Mouse (Mus musculus) v-Abl transformed pro-B cells (cell line): ENCODE measurements at regions not wholly inside any gene's neighbourhood (a gene's known extent, or its start where the extent isn't known, plus 50 kb on each side); places are given as distances from the start of the nearest gene placed in this dataset.

Experiments used
- in situ Hi-C, 2 experiments: fragments of 400-800 bp; cut with MboI; formaldehyde crosslinking; loops; one replicate each; pipeline ENCODE4 v1.15.1; 2025; ENCODE audit not compliant: unreplicated experiment in 2 of 2

DNA sequence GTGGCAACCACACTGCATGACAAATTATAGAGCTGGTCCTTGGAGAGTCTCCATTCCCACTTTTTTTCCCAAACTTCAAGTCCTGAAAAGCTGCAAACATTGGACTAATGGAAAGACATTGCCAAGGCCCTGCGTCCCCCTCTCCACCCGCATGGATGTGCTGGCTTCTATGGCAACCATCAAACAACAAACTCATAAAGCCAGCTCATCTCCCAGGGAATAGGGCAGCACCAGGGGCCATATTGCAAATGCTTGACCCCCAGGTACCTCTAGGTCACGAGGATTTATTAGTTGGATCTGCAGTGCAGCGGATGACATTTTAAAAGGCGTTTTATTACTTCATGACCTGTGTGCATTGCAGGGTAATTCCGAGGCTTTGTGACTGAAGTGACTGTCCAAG lies 324.5 kb downstream of the Fam49a start:
- in situ Hi-C loops = loop anchor here (25.0 kb wide), 1 partner anchor 149 kb away; no protein-coding TSS in a partner anchor

DNA sequence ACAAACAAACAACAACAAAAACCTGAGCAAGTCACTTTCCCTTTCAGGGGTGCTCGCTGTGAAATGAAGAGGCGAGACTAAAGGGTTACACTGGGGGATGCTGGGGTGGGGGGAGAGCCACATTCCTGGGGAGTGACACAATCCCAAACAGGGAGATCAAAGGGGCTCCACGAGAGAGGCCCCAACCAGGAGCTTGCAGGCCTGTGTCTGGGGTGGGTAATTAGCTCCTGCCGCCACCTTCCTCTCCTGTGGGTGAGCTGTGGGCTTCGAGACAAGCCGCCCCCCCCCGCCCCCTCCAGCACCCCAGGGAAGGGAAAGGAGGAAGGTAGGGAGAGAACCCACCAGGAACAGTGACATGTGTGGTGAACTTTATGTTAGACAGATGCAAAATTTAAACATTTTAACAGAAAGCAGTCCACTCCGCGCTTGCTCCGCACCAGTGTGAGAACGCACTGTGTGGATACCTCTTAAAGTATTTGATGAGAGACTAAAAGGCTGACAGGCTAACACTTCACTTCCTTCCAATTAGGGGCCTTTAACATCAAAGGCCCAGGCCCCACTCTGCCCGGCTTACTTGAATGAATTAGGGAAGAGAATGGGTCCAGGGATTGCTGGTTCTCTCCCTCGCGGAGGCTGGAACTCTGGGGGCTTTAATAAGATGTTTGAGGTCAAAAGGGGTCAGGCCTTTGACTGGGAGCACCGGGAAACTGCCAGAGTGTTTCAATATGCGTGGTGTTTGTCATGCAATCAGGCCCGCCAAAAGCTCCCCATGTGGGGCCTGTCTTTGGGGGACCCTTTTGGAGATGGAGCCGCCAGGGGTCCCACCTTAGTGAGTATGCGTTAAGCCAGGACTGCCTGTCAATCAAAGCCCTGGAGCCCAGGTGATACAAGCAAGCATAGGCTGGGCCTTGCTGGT lies 319.6 kb downstream of the Fam49a start:
- in situ Hi-C loops = loop anchor here (25.0 kb wide), 1 partner anchor 144 kb away; no protein-coding TSS in a partner anchor

DNA sequence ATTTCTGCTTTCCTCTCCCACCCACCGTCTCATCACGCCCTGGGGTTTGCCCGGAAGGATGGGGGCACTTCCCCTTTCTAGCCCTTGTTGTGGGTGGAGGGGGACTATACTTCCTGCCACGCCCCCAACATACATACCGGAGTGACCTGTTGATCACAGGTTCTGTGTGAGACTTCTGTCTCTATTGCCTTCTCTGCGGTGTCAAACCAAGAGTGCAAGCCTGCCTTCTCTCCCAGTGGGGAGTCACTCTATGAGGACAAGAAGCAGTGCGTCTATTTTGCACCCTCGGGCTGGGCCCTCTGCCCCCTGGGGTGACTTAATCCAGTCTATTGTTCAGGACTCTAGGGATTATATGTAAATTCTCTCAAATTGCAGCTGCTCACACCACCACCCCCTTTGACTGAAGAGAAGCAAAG lies 318.8 kb downstream of the Fam49a start:
- in situ Hi-C loops = loop anchor here (25.0 kb wide), 1 partner anchor 143 kb away; no protein-coding TSS in a partner anchor

DNA sequence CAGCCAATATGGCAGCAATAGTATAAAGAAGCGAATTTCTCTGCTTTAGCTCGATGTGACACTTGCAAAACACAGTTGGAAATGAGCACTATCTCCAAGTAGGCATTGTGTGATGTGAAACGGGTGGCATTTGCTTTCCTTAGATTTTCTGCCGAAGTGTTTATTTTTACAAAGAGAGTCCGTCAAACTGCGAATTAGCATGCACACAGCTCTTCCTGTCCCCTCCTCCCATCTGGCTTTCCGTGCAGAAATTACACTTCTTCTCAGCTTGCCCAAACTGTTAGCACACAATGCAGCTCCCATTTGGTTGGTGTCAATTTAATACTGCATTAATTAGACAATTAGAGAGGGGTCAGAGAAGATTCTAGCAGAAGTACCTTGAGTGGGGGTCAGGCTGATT lies 316.3 kb downstream of the Fam49a start:
- in situ Hi-C loops = loop anchor here (25.0 kb wide), 1 partner anchor 141 kb away; no protein-coding TSS in a partner anchor

DNA sequence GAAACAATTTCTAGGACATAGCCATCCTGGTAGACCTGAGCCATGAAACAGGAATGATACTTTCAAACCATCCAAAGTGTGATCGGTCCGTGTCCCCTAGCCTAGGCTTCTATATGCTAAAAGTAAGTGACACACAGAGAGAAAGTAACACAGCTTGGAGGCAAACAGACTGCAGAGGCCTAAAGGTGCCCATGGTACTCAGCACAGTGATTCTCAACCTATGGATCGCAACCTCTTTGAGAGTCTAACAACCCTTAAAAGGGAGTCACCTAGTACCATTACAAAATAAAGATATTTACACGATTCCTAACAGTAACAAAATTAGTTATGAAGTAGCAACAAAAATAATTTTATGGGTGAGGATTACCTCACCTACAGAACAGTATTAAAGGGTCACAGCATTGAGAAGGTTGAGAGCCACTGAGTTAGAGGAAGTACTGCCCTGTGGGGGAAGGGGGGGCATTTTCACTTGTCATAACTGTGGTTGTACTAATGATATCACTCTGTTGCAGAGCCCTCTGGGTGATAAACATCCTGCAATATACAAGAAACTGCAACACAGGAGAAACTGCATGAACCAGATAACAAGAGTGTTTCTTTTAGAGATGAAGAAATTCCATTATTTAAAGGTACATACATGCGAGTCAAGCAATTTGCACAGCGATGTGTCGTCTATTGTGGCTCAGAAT lies 308.8 kb downstream of the Fam49a start:
- in situ Hi-C loops = loop anchor here (25.0 kb wide), 2 partner anchors 1283 to 1358 kb away; partner anchors contain the start of gene Msgn1 (in 1 of the 2)

DNA sequence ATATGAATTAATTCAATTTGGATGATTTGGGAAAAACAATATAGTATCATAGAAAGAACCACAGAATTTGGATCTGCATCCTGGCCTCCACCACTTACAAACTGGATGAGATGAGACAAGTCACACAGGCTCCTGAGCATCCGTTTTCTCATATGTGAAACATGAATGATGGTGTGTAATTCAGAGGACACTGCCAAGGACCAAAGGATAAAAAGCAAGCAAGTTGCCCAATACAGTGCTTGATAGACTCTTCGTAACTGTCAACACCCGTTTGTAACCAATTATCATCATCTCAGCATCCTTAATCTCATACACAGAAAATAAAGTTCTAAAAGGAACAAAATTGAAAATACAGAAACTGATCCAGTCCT lies 305.8 kb downstream of the Fam49a start:
- in situ Hi-C loops = loop anchor here (10.0 to 25.0 kb wide), 3 partner anchors 367 to 1355 kb away; partner anchors contain the start of gene Msgn1 (in 1 of the 2)

DNA sequence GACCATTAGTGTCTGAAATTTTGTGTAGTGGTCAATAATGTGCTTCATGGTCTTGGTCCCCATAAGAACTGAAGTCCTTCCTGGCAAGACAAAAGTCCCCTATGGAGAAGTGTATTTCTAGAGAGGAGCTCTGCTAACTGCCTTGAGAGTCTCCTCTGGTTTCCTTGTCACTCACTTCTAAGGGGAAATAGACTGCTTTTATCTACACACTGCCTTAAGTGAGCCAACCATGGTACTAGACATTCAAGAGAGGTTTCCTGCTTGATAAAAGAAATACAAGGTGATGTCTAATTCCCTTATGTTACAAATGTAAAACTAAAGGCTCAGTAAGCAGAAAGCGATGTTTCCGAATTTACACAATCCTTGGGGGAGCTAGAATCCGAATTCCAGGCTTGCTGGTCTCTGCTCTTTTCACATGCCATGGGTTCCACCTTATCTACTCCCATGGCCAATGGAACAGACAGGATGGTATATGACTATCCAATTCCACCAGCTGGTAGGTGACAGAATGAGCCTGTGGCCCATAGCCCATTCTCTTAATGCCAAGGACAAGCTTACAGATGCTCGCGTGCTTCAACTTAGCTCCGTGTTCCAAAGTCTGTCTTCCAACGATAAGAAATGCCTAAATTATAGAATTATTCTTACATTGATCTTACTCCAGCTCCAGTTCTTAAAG lies 305.3 kb downstream of the Fam49a start:
- in situ Hi-C loops = loop anchor here (10.0 to 25.0 kb wide), 3 partner anchors 368 to 1355 kb away; partner anchors contain the start of gene Msgn1 (in 1 of the 2)

DNA sequence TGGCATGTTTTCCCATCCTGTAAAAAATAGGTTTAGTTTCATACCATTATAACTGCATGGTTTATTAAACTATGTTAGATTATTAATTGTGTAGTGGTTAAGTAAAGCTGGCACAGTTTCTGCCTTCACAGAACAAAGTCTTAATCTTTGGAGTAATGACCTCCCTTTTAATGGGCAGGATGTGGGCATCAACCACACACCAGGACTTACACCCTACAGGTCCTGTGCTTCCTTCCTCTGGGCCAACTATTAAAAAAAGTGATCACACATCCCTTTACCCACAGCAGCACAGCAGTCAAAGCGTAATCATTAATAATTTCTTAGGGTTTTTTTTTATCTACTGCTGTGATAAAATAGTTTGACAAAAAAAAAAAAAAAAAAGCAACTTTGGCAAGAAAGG lies 300.3 kb downstream of the Fam49a start:
- in situ Hi-C loops = loop anchor here (10.0 to 25.0 kb wide), 3 partner anchors 373 to 1350 kb away; partner anchors contain the start of gene Msgn1 (in 1 of the 2)

DNA sequence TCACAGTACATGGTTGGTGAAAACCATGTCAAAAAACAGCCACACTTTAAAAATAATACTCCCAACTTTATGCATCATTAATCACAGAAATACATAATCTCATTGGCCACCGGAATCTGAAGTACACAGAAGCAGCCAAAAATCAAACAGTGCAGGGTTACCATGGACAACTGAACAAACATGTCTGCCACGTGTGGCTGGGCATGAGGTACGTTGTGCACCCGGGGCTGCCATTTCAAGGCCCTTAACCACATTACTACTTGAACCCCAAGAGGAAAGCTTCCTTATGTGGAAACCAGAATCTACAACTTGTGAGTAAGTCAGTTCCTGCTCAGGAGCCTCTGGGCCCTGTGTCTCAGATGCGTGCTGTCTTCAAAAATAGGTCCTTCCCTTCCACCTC lies 289.9 kb downstream of the Fam49a start:
- in situ Hi-C loops = loop anchor here (25.0 kb wide), 2 partner anchors 1265 to 1340 kb away; partner anchors contain the start of gene Msgn1 (in 1 of the 2)

DNA sequence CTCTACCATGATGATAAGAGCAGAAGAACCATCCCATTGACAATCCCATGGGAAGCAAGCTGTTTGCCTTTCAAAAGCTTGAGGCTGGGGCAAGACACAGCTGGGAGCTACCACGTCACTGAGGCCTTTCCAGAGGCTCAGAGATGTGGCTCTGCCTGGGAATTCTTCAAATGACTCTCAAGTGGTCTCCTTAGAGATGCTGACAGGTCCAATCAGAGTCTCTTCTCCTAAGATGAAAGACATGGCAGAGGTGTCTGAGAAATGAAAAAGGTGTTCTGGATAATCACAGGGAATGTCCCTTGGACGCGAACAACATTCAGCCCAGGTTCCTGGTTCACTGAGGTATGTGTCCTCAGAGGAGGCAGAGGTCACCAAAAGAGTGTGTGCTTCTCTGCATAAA lies 287.7 kb downstream of the Fam49a start:
- in situ Hi-C loops = loop anchor here (10.0 to 25.0 kb wide), 3 partner anchors 225 to 1337 kb away; partner anchors contain the start of gene Msgn1 (in 1 of the 2)

DNA sequence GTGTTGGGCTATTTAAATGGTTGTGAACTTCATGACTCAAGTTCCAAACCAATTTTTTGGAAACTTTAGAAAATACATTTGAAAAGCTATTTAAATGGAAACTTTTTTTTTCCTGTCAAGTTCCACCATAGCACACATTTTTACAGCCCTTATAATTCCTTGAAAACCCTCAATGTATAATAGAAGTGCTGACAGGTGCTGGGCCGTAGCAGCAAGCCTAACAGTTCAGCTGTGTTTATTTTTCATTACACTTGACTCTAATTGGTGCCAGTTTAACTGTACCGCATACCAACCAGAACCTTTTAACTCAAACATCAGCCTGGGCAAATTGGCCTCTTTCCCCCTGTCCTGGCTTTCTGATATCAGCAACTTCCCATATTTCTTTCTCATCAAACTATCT lies 286.7 kb downstream of the Fam49a start:
- in situ Hi-C loops = loop anchor here in 1 of 2 experiments (10.0 kb wide), 1 partner anchor 224 kb away; no protein-coding TSS in a partner anchor

DNA sequence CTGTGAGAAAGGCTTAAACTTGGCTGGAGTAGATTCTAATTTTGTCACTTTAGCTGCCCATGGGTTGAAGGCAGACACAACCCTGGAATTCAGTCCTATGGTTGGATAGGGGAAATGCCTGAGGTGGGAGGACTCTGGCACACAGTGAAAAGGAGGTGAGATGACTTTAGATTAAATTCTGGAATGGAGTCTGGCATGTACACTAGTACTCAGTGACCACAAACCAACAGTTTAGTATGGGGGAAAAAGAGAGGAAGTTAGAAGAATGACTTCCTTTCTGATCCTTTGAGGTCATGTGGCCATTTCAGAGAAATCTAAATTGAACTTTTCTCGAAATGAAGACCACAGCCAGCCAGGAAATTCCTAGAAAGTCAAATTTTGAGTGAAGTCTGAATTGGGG lies 285.5 kb downstream of the Fam49a start:
- in situ Hi-C loops = loop anchor here in 1 of 2 experiments (10.0 kb wide), 1 partner anchor 223 kb away; no protein-coding TSS in a partner anchor

DNA sequence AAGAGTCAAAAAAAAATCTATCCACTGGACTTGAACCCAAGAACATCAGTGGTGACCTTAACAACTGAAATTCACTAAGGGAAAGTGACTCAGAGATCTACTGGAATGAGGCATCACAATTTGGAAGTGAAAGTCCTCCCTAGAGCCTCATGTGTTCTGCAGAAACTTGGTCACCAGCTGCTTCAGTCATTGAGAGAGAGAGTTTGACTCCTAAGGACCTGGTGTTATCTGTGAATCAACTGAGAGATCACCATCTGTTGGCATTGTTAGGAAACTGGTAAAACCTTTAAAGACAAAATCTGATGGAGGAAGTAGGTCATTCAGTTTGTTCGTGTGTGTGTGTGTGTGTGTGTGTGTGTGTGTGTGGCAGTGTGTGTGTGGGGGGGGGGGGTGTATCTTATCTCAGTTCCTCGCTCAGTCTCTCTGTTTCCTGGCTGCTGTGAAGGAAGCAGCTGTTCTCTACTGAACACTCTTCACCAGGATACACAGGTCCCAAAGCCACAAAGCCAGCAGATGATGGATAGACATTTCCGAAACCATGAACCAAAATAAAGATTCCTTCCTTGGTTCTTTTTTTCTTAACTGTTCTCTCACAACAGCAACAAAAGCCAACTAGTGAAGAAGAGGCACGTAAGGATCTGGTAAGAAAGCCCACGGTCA lies 284.6 kb downstream of the Fam49a start:
- in situ Hi-C loops = loop anchor here in 1 of 2 experiments (10.0 kb wide), 1 partner anchor 222 kb away; no protein-coding TSS in a partner anchor

DNA sequence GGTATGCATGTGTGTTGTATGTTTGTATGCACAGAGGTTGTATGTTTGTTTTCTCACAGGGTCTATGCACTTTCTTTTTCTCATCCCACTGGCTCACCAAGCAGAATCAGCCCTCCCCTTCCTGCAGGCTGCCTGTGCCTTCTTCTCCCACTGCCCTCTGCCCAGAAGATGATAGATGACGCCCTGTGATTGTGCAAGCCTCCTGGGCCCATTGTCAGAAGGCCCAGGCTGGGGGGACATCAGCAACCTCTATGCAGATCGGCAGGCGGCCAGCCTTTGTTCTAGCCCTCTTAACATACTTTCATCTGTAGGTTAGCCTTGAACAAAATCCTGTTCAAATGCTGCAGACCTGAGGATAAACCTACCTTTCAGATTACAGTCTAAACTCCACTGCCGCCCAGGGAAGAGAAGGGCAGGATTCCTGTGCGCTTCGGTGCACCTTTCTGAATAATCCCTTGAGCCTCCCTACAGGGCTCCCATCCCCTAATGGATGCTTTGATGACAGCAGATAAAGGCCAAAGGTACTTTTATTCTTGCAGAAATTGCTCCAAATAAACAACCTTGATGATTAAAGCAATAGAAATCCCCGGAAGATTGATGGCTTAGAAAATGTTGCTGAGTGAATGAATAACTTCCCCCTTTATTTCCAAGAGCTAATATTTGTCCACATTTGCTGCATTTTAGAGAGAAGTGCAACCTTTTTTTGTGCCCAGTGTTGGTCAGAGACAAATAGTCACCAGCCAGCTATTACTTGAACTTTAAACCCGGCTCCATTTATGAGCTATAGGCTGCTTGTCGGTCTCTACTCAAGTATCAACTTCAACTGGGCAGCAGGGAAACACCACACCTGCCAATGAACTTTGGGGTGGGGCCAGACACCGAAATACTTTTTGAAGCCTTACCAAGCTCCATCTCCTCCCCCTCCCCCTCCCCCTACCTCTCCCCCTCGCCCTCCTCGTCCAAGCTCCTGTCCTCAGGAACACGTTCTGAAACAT lies 279.4 kb downstream of the Fam49a start:
- in situ Hi-C loops = loop anchor here in 1 of 2 experiments (10.0 kb wide), 1 partner anchor 217 kb away; no protein-coding TSS in a partner anchor

DNA sequence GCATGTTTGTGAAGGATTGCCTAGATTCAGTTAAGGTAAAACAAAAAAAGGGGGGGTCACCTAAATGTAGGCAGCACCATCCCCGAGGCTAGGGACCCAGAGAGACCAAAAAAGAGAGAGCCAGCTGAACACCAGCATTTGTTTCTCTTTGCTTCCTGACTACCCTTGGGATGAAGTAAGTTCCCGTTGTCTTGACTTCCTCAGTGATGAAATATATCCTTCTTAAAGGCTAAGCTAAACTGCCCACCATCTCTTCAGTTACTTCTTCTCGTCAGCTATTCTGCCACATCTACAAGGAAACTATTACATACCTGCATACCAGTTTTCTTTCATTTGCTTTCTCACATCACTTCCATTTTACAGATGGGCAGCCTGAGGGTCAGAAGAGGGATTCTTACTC lies 277.4 kb downstream of the Fam49a start:
- in situ Hi-C loops = no loop called here

DNA sequence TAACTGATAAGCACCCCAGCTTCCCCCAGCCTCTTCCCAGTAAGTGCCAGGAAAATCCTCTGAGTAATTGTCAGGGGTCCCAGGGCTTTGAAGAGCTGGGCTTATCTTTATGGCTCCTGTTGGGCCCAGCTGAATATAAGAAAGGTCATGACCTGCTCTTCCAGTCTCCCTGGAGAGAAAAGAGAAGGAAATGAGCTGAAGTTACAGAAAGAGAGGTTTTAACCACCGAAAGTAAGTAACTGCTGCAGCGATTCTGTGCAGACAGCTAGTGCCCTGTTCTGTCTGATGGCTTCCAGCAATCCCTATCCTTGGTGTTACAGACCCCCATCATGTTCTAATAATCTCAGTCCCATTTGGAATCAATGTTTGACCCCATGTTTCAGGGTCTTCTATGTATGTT lies 272.8 kb downstream of the Fam49a start:
- in situ Hi-C loops = no loop called here

DNA sequence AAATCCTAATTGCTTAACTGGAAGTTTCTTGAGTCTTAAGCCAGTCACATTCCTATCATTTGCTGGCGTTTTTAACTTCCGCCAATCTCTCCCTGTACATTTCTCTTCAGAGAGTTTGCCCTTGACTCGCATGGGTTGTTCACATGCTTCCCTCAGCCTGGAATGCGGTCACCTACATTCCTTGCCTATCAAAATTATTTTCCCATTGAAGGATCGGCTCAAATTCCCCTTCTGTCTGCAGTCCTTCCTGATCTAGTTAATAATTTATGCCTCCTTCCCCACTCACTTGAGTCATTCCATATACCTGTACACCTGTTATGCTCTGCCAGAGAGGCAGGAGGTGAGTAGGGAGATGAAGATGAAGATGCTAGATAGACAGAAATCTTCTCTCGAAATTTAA lies 268.9 kb downstream of the Fam49a start:
- in situ Hi-C loops = no loop called here

DNA sequence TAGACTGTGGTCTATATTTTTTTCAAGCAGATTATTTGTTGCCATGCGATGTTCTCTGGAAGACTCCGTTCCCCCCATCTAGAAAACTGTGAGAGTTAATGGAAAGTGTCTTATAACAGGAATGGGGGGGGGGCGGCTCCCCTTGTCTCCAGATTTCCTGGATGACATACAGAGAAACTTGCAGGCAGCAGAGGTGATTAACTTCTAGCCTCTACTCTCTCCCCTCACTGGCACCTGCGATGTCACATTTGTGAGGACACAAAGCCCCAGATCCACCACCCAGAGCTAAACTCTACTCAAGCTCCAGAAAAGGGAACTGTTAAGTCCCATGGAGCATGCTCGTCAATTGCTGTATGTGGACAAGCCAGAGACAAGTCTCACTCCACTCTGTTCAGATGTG lies 267.6 kb downstream of the Fam49a start:
- in situ Hi-C loops = no loop called here
